Mouse (Mus musculus) inflammation-experienced regulatory T-cells, adult 6 months (primary cell): ENCODE measurements around the gene Sebox. TPM values are rescaled to one million over a fixed set of nuclear protein-coding genes. Genes with fewer than 3 reads are reported as not detected.

Experiments
- ATAC-seq: one replicate; pipeline ENCODE4 v1.8.0; 2017
- polyA plus RNA-seq, 3 experiments: library from polyadenylated mRNA; unstranded; fragments of 100-300 nt; shearing (Covaris generic); gene quantifications; one replicate each; pipeline ENCODE4 v1.2.1; 2017

Sebox gene
- polyA plus RNA-seq: not detected

GRCm38 (mm10) chr11:78502909-78503650, at the start of gene Sebox:
Gene Sebox (plus strand): TSS chr11:78503447.
- ATAC-seq: no peak

GRCm38 (mm10) chr11:78453675-78454074, 49.6 kb upstream of the Sebox start:
- ATAC-seq: no peak

GRCm38 (mm10) chr11:78454276-78454675, 49.0 kb upstream of the Sebox start:
- ATAC-seq: no peak

GRCm38 (mm10) chr11:78455308-78455707, 47.9 kb upstream of the Sebox start:
- no peak for ATAC-seq

GRCm38 (mm10) chr11:78458740-78459139, 44.5 kb upstream of the Sebox start:
- ATAC-seq: no peak

- ATAC-seq: no peak
Observed at GRCm38 (mm10) chr11:78461894-78462293, 41.4 kb upstream of the Sebox start.

GRCm38 (mm10) chr11:78462669-78463068, 40.6 kb upstream of the Sebox start:
- no peak for ATAC-seq

- no peak for ATAC-seq
Observed at GRCm38 (mm10) chr11:78463286-78464036, 39.8 kb upstream of the Sebox start.

- ATAC-seq: no peak
Observed at GRCm38 (mm10) chr11:78465116-78465515, 38.1 kb upstream of the Sebox start.

GRCm38 (mm10) chr11:78465568-78466180, 37.6 kb upstream of the Sebox start, which contains the start of gene Slc46a1:
Gene Slc46a1 (plus strand): TSS chr11:78465697.
- peak; percentile 56 for ATAC-seq

- no peak for ATAC-seq
Observed at GRCm38 (mm10) chr11:78466242-78466912, 36.9 kb upstream of the Sebox start.

- no peak for ATAC-seq
Observed at GRCm38 (mm10) chr11:78467515-78467914, 35.7 kb upstream of the Sebox start.

GRCm38 (mm10) chr11:78467932-78468331, 35.3 kb upstream of the Sebox start:
- no peak for ATAC-seq

GRCm38 (mm10) chr11:78471326-78472103, 31.7 kb upstream of the Sebox start:
- ATAC-seq: no peak

GRCm38 (mm10) chr11:78475289-78475688, 28.0 kb upstream of the Sebox start:
- ATAC-seq: no peak

- no peak for ATAC-seq
Observed at GRCm38 (mm10) chr11:78483639-78484038, 19.6 kb upstream of the Sebox start.

GRCm38 (mm10) chr11:78488168-78488567, 15.1 kb upstream of the Sebox start:
- no peak for ATAC-seq

GRCm38 (mm10) chr11:78490781-78491241, 12.4 kb upstream of the Sebox start:
- no peak for ATAC-seq

- no peak for ATAC-seq
Observed at GRCm38 (mm10) chr11:78495904-78496303, 7.3 kb upstream of the Sebox start.

GRCm38 (mm10) chr11:78497071-78497541, 6.1 kb upstream of the Sebox start:
- no peak for ATAC-seq
